Comparison of ENCODE assay signal across 16 mouse cellular contexts in the genomic region with DNA sequence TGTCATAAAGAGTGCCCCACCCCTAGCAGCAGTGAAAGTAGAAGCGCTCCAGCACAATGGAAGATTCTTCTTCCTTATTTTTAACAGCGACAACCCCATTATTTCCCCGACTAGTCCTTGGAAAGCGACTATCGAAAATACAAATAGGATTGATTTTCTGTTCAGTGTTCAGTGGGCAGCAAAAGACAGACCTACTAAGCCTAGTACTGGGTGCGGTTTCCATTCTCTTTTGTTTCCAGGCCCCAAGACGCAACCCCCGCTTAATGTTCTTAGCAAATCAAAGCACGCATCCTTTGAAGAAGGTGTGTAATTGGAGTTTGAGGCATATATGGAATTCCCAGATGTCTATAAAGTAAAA. TPM values are rescaled to one million over a fixed set of nuclear protein-coding genes. Genes with fewer than 3 reads are reported as not detected.
DNase-seq lines count a peak whose midpoint lies in the region; ATAC-seq lines count a peak whose summit lies in the region.
"Had no signal": no experiment of that assay in that cellular context is flagged by ENCODE, and none has a peak within 500 bp of the region (broad histone marks: within the 10 kb centered on the region; RNA-seq: fewer than 3 reads in every experiment).

No protein-coding gene starts in this region.

- no peak for ATAC-seq in hindbrain, embryonic 16.5 days
- no peak for ATAC-seq in embryonic facial prominence, embryonic 14.5 days (ENCODE audit: low read depth)
- ATAC-seq: activated CD4-positive, CD25-positive, alpha-beta regulatory T cell, adult 4 months; forebrain, embryonic 16.5 days; intestine, postnatal 0 days had no signal

- DNase-seq in hindbrain, embryonic 10.5 days (ENCODE audit: low spot score): no peak
- DNase-seq in embryonic facial prominence, embryonic 10.5 days (ENCODE audit: low spot score): no peak
- no peak for DNase-seq in embryonic facial prominence, embryonic 14.5 days (ENCODE audit: low spot score)
- DNase-seq in neural tube, embryonic 10.5 days (ENCODE audit: extremely low spot score, low spot score): peak; percentile 25
- no peak for DNase-seq in layer of hippocampus, adult 9-10 months (ENCODE audit: low spot score)
- no peak for DNase-seq in urinary bladder, postnatal 4 days (ENCODE audit: low spot score in 2 of 2)
- DNase-seq: cerebellum, adult 11-12 months; gastrocnemius, postnatal 25 days; heart, postnatal 10 days; kidney, postnatal 14 days; lung, adult 18-20 months; thymus, adult 2 months had no signal

- H3K9me3 ChIP-seq in hindbrain, embryonic 10.5 days: no peaks in the 10 kb centered on the region
- no peaks in the 10 kb centered on the region for H3K9me3 ChIP-seq in hindbrain, embryonic 16.5 days (ENCODE audit: control insufficient read depth, low read length)
- no peaks in the 10 kb centered on the region for H3K9me3 ChIP-seq in embryonic facial prominence, embryonic 10.5 days
- no peaks in the 10 kb centered on the region for H3K9me3 ChIP-seq in embryonic facial prominence, embryonic 14.5 days (ENCODE audit: control insufficient read depth, low read length)

- peaks cover 100% of the 10 kb centered on the region for H3K27me3 ChIP-seq in hindbrain, embryonic 10.5 days (ENCODE audit: insufficient read depth, poor library complexity, severe bottlenecking)
- peaks cover 42% of the 10 kb centered on the region for H3K27me3 ChIP-seq in hindbrain, embryonic 16.5 days (replicated peaks; ENCODE audit: control insufficient read depth, insufficient read depth, low read length)
- H3K27me3 ChIP-seq in embryonic facial prominence, embryonic 10.5 days (replicated peaks; ENCODE audit: low read depth, poor library complexity, severe bottlenecking): peaks cover 98% of the 10 kb centered on the region
- peaks cover 8% of the 10 kb centered on the region for H3K27me3 ChIP-seq in embryonic facial prominence, embryonic 14.5 days (replicated peaks; ENCODE audit: control insufficient read depth, insufficient read depth, low read length)

- H3K36me3 ChIP-seq in hindbrain, embryonic 10.5 days: no peaks in the 10 kb centered on the region
- no peaks in the 10 kb centered on the region for H3K36me3 ChIP-seq in hindbrain, embryonic 16.5 days (ENCODE audit: control insufficient read depth, insufficient read depth, low read length)
- no peaks in the 10 kb centered on the region for H3K36me3 ChIP-seq in embryonic facial prominence, embryonic 10.5 days (replicated peaks)
- H3K36me3 ChIP-seq in embryonic facial prominence, embryonic 14.5 days (ENCODE audit: control insufficient read depth, insufficient read depth, low read length): peaks cover 9% of the 10 kb centered on the region; the same call in 1 of the 2 replicates

- no peak overlapping the region for H3K4me2 ChIP-seq in hindbrain, embryonic 16.5 days (ENCODE audit: low read length)
- peak overlapping the region; percentile 72 for H3K4me2 ChIP-seq in embryonic facial prominence, embryonic 14.5 days (ENCODE audit: low read depth, low read length)

- H3K27ac ChIP-seq in hindbrain, embryonic 10.5 days: peak overlapping the region; percentile 59; the same call in 1 of the 2 replicates
- no peak overlapping the region for H3K27ac ChIP-seq in hindbrain, embryonic 16.5 days (ENCODE audit: low read depth, low read length)
- peak overlapping the region; percentile 98 for H3K27ac ChIP-seq in embryonic facial prominence, embryonic 10.5 days (replicated peaks)
- peak overlapping the region; percentile 97 for H3K27ac ChIP-seq in embryonic facial prominence, embryonic 14.5 days (replicated peaks; ENCODE audit: low read depth, low read length)

- peaks cover 53% of the 10 kb centered on the region for H3K4me1 ChIP-seq in hindbrain, embryonic 10.5 days (replicated peaks)
- H3K4me1 ChIP-seq in hindbrain, embryonic 16.5 days (ENCODE audit: control insufficient read depth, insufficient read depth, low read depth, low read length): peaks cover 13% of the 10 kb centered on the region
- peaks cover 64% of the 10 kb centered on the region for H3K4me1 ChIP-seq in embryonic facial prominence, embryonic 10.5 days
- H3K4me1 ChIP-seq in embryonic facial prominence, embryonic 14.5 days (ENCODE audit: control insufficient read depth, insufficient read depth, low read length): peaks cover 27% of the 10 kb centered on the region

- no peak overlapping the region for H3K9ac ChIP-seq in hindbrain, embryonic 16.5 days (ENCODE audit: low read depth, low read length)
- peak overlapping the region; percentile 81 for H3K9ac ChIP-seq in embryonic facial prominence, embryonic 14.5 days (ENCODE audit: low read depth, low read length)

- H3K4me3 ChIP-seq in hindbrain, embryonic 10.5 days: peak overlapping the region; percentile 68
- no peak overlapping the region for H3K4me3 ChIP-seq in hindbrain, embryonic 16.5 days (ENCODE audit: low read length)
- peak overlapping the region; percentile 87 for H3K4me3 ChIP-seq in embryonic facial prominence, embryonic 10.5 days
- peak overlapping the region; percentile 80 for H3K4me3 ChIP-seq in embryonic facial prominence, embryonic 14.5 days (ENCODE audit: low read depth, low read length)

- 3% methylated on average over 9 of the region's 9 CpGs for WGBS in hindbrain, embryonic 10.5 days
- WGBS in hindbrain, embryonic 16.5 days: 8% methylated on average over 9 of the region's 9 CpGs
- 5% methylated on average over 9 of the region's 9 CpGs for WGBS in embryonic facial prominence, embryonic 10.5 days
- 13% methylated on average over 9 of the region's 9 CpGs for WGBS in embryonic facial prominence, embryonic 14.5 days

RNA-seq across cellular contexts. Expression of a gene that starts 5.3 kb away (rescaled TPM):
- polyA plus RNA-seq in hindbrain, embryonic 10.5 days (2016; fragmentation: Nextera tagmentation; extraction: Ambion mirVana): 13.6 and 14.9 TPM in 2 replicates
- 0.34 and 1.0 TPM in 2 replicates for polyA plus RNA-seq in hindbrain, embryonic 16.5 days (2015; fragmentation: Nextera tagmentation; extraction: Ambion mirVana)
- 29.0 and 35.6 TPM in 2 replicates for polyA plus RNA-seq in embryonic facial prominence, embryonic 10.5 days (2016; fragmentation: Nextera tagmentation; extraction: Ambion mirVana)
- polyA plus RNA-seq in embryonic facial prominence, embryonic 14.5 days (2014; fragmentation: Nextera tagmentation; extraction: Ambion mirVana): 39.1 and 41.1 TPM in 2 replicates
- polyA plus RNA-seq: activated CD4-positive, CD25-positive, alpha-beta regulatory T cell, adult 4 months had no signal

RNA-seq across cellular contexts. Expression of a gene that starts 34.5 kb away (rescaled TPM):
- polyA plus RNA-seq in hindbrain, embryonic 10.5 days (2016; fragmentation: Nextera tagmentation; extraction: Ambion mirVana): 2.3 and 2.6 TPM in 2 replicates
- polyA plus RNA-seq in hindbrain, embryonic 16.5 days (2015; fragmentation: Nextera tagmentation; extraction: Ambion mirVana): 0.24 and 0.42 TPM in 2 replicates
- 0.52 TPM in 1 of 2 replicates, not detected in the other for polyA plus RNA-seq in embryonic facial prominence, embryonic 10.5 days (2016; fragmentation: Nextera tagmentation; extraction: Ambion mirVana)
- polyA plus RNA-seq in embryonic facial prominence, embryonic 14.5 days (2014; fragmentation: Nextera tagmentation; extraction: Ambion mirVana): not detected in 2 replicates
- polyA plus RNA-seq: activated CD4-positive, CD25-positive, alpha-beta regulatory T cell, adult 4 months; forebrain, embryonic 16.5 days; intestine, postnatal 0 days; thymus, adult 2 months had no signal
